Mouse (Mus musculus): ENCODE data around the gene Arpp19. TPM values are rescaled to one million over a fixed set of nuclear protein-coding genes. Genes with fewer than 3 reads are reported as not detected.

Gene Arpp19
- polyA plus RNA-seq, 1 experiment from 2014 or later = 274 TPM

DNA sequence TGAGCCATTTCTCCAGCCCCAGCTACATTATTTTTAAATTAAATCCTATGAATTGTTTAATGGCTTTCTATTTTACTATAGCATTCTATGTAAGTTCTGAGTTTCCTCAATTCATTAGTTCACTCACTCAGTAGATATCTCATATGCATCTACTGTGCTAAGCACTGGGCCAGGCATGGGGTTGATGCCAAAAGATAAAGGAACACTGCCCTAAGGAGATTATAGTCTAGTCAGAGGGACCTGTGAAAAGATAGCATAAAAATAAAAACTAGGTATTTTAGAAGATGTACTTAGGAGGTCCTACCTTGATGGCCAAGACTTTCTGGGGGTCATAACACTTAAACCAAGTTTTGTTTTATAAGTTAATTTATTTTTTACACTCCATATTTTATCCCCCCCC lies 64.7 kb downstream of the Arpp19 start:
- H3K36me3 ChIP-seq (ENCODE audit: control insufficient read depth, insufficient read depth, low read length) = no peaks in the 10 kb centered on the region
- ATAC-seq (ENCODE audit: low FRiP score, low TSS enrichment) = no peak
- no peak overlapping the region for H3K4me2 ChIP-seq (replicated peaks; ENCODE audit: low read depth, low read length)
- H3K4me1 ChIP-seq (ENCODE audit: control insufficient read depth, insufficient read depth, low read length) = no peaks in the 10 kb centered on the region
- no peaks in the 10 kb centered on the region for H3K9me3 ChIP-seq (ENCODE audit: control insufficient read depth, low read length)
- no peak overlapping the region for H3K27ac ChIP-seq (ENCODE audit: low read depth, low read length)
- H3K9ac ChIP-seq (ENCODE audit: low read depth, low read length) = no peak overlapping the region
- no peak overlapping the region for H3K4me3 ChIP-seq (ENCODE audit: low read length)
- H3K27me3 ChIP-seq (ENCODE audit: control insufficient read depth, insufficient read depth, low read length) = no peaks in the 10 kb centered on the region

Other genes with a start within 250 kb of the Arpp19 start
- gene Onecut1, start 175.7 kb upstream of the Arpp19 start, polyA plus RNA-seq (2014; fragmentation: Nextera tagmentation; extraction: Ambion mirVana) = 0.04 and 0.15 TPM in 2 replicates
- 6.0 and 10.4 TPM in 2 replicates for gene Fam214a, start 84.7 kb upstream of the Arpp19 start, polyA plus RNA-seq (2014; fragmentation: Nextera tagmentation; extraction: Ambion mirVana)
- 11.2 and 23.5 TPM in 2 replicates for gene Myo5a, start 33.4 kb downstream of the Arpp19 start, polyA plus RNA-seq (2014; fragmentation: Nextera tagmentation; extraction: Ambion mirVana)
- 3.9 and 4.4 TPM in 2 replicates for gene Myo5c, start 194.4 kb downstream of the Arpp19 start, polyA plus RNA-seq (2014; fragmentation: Nextera tagmentation; extraction: Ambion mirVana)

Data from kidney, embryonic 14.5 days (tissue).